Mouse (Mus musculus) stomach, postnatal 0 days (tissue): ENCODE measurements around the gene Bcap31.
A peak's percentile ranks its signal among the peaks of the same experiment; 100 is the strongest.

Experiments
- CTCF ChIP-seq: IDR thresholded peaks from 2 replicates; pipeline ENCODE4 v1.5.1; 2016; ENCODE audit warnings: antibody characterized with exemption, low read depth, mild to moderate bottlenecking, moderate library complexity
- EP300 ChIP-seq: optimal IDR thresholded peaks from 2 replicates; pipeline ENCODE3; 2016; ENCODE audit warnings: antibody characterized with exemption

DNA sequence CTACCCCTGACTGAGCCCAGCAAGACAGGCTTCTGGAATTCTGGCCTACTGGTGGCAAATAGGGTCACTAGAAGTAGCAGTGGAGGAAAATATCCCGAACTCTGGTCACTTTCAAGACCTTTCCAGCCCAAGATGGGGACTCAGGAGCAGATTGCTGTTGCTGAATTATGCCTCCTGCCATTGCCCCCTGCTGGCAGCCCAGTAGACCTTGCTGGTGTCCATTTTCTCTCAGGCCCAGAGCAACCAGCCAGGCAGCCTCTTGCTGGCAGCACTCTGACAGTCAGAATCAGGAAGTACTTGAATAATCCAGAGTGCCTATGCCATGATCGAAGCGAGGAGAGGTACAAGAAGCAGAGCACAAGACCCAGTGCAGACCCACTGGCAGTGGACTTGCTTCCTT lies 60.4 kb downstream of the Bcap31 start:
- TF ChIP-seq CTCF, result peak; percentile 75
- no peak for TF ChIP-seq EP300
